Mouse (Mus musculus) C2C12 (cell line): ENCODE measurements at regions not wholly inside any gene's neighbourhood (a gene's known extent, or its start where the extent isn't known, plus 50 kb on each side); places are given as distances from the start of the nearest gene placed in this dataset.

ENCODE experiments used
- H3K27me3 ChIP-seq: one replicate; pipeline ENCODE4 v1.6.1; 2011; ENCODE audit not compliant: control insufficient read depth, insufficient read depth, insufficient read length
- H3K36me3 ChIP-seq: one replicate; pipeline ENCODE4 v1.6.1; 2011; ENCODE audit not compliant: control insufficient read depth, insufficient read depth
- H3K4me3 ChIP-seq: one replicate; pipeline ENCODE4 v1.5.1; 2011; ENCODE audit warnings: mild to moderate bottlenecking, control low read depth; ENCODE audit not compliant: poor library complexity, insufficient read depth, severe bottlenecking
- H3K79me2 ChIP-seq: one replicate; pipeline ENCODE4 v1.6.1; 2011; ENCODE audit not compliant: control insufficient read depth, insufficient read depth
- H3K79me3 ChIP-seq: one replicate; pipeline ENCODE4 v1.6.1; 2011; ENCODE audit warnings: low read depth, control low read depth
- H3ac ChIP-seq: one replicate; pipeline ENCODE3; 2011; ENCODE audit warnings: low read depth; ENCODE audit not compliant: control insufficient read depth, insufficient read length
- CEBPB ChIP-seq: IDR thresholded peaks from one replicate; pipeline ENCODE4 v1.6.1; 2011; ENCODE audit warnings: low read depth, mild to moderate bottlenecking, control low read depth, moderate library complexity
- CTCF ChIP-seq: IDR thresholded peaks from one replicate; pipeline ENCODE4 v1.5.1; 2011; ENCODE audit not compliant: control insufficient read depth, insufficient read depth, insufficient read length
- FOSL1 ChIP-seq: IDR thresholded peaks from one replicate; pipeline ENCODE4 v1.8.0; 2011; ENCODE audit warnings: mild to moderate bottlenecking, low read length; ENCODE audit not compliant: poor library complexity, insufficient read depth, severe bottlenecking
- MAX ChIP-seq: IDR thresholded peaks from one replicate; pipeline ENCODE4 v1.6.1; 2011; ENCODE audit warnings: mild to moderate bottlenecking, control low read depth
- MYOD1 ChIP-seq: IDR thresholded peaks from one replicate; pipeline ENCODE4 v1.6.1; 2011; ENCODE audit warnings: low read depth; ENCODE audit not compliant: control insufficient read depth, insufficient read length
- MYOG ChIP-seq: IDR thresholded peaks from one replicate; pipeline ENCODE4 v1.6.1; 2011; ENCODE audit not compliant: control insufficient read depth, insufficient read length; ENCODE audit errors: extremely low read depth
- USF1 ChIP-seq: IDR thresholded peaks from one replicate; pipeline ENCODE4 v1.6.1; 2011; ENCODE audit warnings: low read depth, mild to moderate bottlenecking, control low read depth, moderate library complexity

- no peak overlapping the region for H3ac ChIP-seq
- TF ChIP-seq MYOD1 (no peak), CEBPB (no peak), FOSL1 (no peak), USF1 (no peak), MYOG (no peak), CTCF (no peak), MAX (no peak)
- H3K27me3 ChIP-seq = no peaks in the 10 kb centered on the region
- H3K36me3 ChIP-seq = no peaks in the 10 kb centered on the region
- H3K79me3 ChIP-seq = no peaks in the 10 kb centered on the region
- H3K4me3 ChIP-seq = no peak overlapping the region
- H3K79me2 ChIP-seq = no peaks in the 10 kb centered on the region
Measured at GRCm38 (mm10) chr11:39615843-39616242, 1079.2 kb downstream of the Mat2b start.

DNA sequence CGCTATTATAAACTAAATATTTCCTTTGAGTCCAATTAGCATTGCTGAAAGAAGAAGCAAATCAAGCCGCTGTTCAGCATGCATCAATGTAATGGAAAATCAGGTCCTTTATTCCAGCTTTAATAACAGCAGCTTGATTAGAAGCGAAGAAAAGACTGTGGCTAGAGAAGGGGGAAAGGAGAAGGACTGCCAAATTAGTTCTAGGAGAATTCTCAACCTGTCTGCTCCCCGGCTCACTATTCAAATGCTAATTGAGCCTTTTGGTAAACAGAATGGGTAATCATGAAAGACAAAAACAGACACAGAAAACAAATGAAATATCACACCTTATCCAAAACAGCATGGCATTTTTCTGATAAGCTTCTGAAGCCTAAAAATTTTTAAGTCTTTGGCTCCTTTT is 1098.5 kb downstream of the Mat2b start:
- no peaks in the 10 kb centered on the region for H3K27me3 ChIP-seq
- H3K79me2 ChIP-seq = no peaks in the 10 kb centered on the region
- no peak overlapping the region for H3ac ChIP-seq
- no peaks in the 10 kb centered on the region for H3K79me3 ChIP-seq
- no peak overlapping the region for H3K4me3 ChIP-seq
- no peaks in the 10 kb centered on the region for H3K36me3 ChIP-seq
- no peak for TF ChIP-seq MAX
- TF ChIP-seq MYOG = no peak
- no peak for TF ChIP-seq FOSL1
- TF ChIP-seq CEBPB = no peak
- TF ChIP-seq CTCF = no peak
- no peak for TF ChIP-seq MYOD1
- TF ChIP-seq USF1 = no peak

- no peaks in the 10 kb centered on the region for H3K79me3 ChIP-seq
Measured at GRCm38 (mm10) chr11:39588641-39589385, 1106.2 kb downstream of the Mat2b start.

DNA sequence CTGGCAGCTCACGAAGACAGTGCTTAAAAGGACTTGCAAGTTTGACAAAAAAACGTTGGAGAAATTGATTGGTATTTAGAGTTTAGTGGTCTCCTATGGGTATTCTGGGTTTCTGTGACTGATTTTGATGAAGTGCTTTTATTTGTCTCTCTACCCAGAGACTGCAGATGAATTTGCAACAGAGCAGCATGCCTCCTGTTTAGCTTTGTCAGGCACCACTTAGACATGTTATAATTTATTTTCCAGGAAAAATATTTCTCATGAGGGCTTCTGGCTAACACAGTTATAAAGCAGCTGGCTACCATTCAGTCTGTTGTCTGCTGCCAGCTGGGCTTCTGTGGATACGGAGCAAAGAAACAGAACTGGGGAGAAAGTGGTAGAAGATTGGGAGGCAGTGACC is 1136.7 kb downstream of the Mat2b start:
- Histone ChIP-seq H3ac (no peak overlapping the region), H3K79me3 (no peaks in the 10 kb centered on the region), H3K4me3 (no peak overlapping the region), H3K79me2 (no peaks in the 10 kb centered on the region), H3K36me3 (no peaks in the 10 kb centered on the region), H3K27me3 (no peaks in the 10 kb centered on the region)
- TF ChIP-seq MYOD1 (no peak), MYOG (no peak), FOSL1 (no peak), MAX (no peak), CEBPB (no peak)

More at GRCm38 (mm10) chr11:39588641-39589385, 1106.2 kb downstream of the Mat2b start:
- H3K79me2 ChIP-seq = no peaks in the 10 kb centered on the region
- no peak overlapping the region for H3K4me3 ChIP-seq
- H3ac ChIP-seq = no peak overlapping the region
- H3K36me3 ChIP-seq = no peaks in the 10 kb centered on the region
- TF ChIP-seq FOSL1 (no peak), MYOD1 (no peak), USF1 (no peak), CEBPB (no peak), CTCF (peak; percentile 64), MAX (no peak), MYOG (no peak)
- H3K27me3 ChIP-seq = no peaks in the 10 kb centered on the region

DNA sequence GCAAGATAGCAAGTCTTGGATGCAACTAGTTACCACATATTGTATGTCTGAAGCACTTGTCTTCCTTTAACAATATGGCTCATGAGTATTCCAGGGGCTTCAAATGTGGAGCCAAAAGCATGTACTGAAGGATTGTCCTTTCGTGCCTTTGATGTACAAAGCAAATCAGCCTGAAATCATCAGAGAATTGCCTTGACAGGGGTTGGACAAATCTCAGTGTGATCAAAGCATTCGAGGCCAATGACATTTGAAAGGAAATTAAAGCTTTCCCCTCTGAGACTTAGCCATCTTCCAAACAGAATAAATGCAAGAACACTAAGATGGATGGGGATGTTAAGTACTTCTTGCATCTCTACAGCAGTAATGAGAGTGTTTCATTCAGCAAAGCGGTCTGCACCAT is 1144.9 kb downstream of the Mat2b start:
- Histone ChIP-seq H3K79me3 (no peaks in the 10 kb centered on the region), H3ac (no peak overlapping the region), H3K36me3 (no peaks in the 10 kb centered on the region), H3K4me3 (no peak overlapping the region), H3K27me3 (no peaks in the 10 kb centered on the region), H3K79me2 (no peaks in the 10 kb centered on the region)
- TF ChIP-seq CEBPB (no peak), MYOG (no peak), CTCF (no peak), FOSL1 (no peak), MAX (no peak), MYOD1 (no peak), USF1 (no peak)
